Mouse (Mus musculus) liver, adult 2 months (tissue): Measurements from ENCODE around the gene Kcnk10. TPM values are rescaled to one million over a fixed set of nuclear protein-coding genes. Genes with fewer than 3 reads are reported as not detected.

Experiments
- DNase-seq: peaks from one replicate; pipeline ENCODE4 v3.0.0-alpha.2; 2011; ENCODE audit warnings: low read depth, low spot score; ENCODE audit errors: extremely low read depth
- H3K27ac ChIP-seq: fragments of 200-500 bp; replicated peaks from 2 replicates; pipeline ENCODE4 v1.5.1; 2012; ENCODE audit warnings: low read depth, mild to moderate bottlenecking, control low read depth, inconsistent platforms, low read length; ENCODE audit not compliant: insufficient read depth
- H3K27me3 ChIP-seq: fragments of 200-500 bp; 2 replicates; pipeline ENCODE4 v1.6.1; 2012; ENCODE audit warnings: mild to moderate bottlenecking, moderate library complexity, low read length, inconsistent platforms; ENCODE audit not compliant: control insufficient read depth, insufficient read depth
- H3K36me3 ChIP-seq: fragments of 200-500 bp; 2 replicates; pipeline ENCODE4 v1.6.1; 2012; ENCODE audit warnings: low read length, inconsistent platforms; ENCODE audit not compliant: control insufficient read depth, insufficient read depth
- H3K4me1 ChIP-seq: fragments of 200-500 bp; 2 replicates; pipeline ENCODE4 v1.6.1; 2011; ENCODE audit warnings: low read length; ENCODE audit not compliant: control insufficient read depth, insufficient read depth
- H3K4me3 ChIP-seq: fragments of 200-500 bp; 2 replicates; pipeline ENCODE4 v1.5.1; 2011; ENCODE audit warnings: low read depth, mild to moderate bottlenecking, control low read depth, low read length, moderate library complexity; ENCODE audit not compliant: insufficient read depth
- H3K79me2 ChIP-seq: fragments of 200-500 bp; 2 replicates; pipeline ENCODE4 v1.6.1; 2012; ENCODE audit warnings: inconsistent platforms, mild to moderate bottlenecking, low read length, moderate library complexity; ENCODE audit not compliant: control insufficient read depth, insufficient read depth
- H3K9ac ChIP-seq: fragments of 200-500 bp; 2 replicates; pipeline ENCODE4 v1.6.1; 2012; ENCODE audit warnings: low read depth, mild to moderate bottlenecking, control low read depth, inconsistent platforms, low read length
- CTCF ChIP-seq: fragments of 200-500 bp; IDR thresholded peaks from 2 replicates; pipeline ENCODE4 v1.5.1; 2011; ENCODE audit warnings: low read depth, low read length, control low read depth
- POLR2A ChIP-seq: fragments of 200-500 bp; IDR thresholded peaks from 2 replicates; pipeline ENCODE4 v1.6.1; 2011; ENCODE audit warnings: low read length, control low read depth; ENCODE audit not compliant: insufficient read depth; ENCODE audit errors: extremely low read depth
- WGBS: fragments of 180-500 bp; shearing (Covaris S2); methylation state at CpG from one replicate; pipeline ENCODE4 v1.1.7; 2018; 5-methylcytosine and 5-hydroxymethylcytosine counted together
- polyA plus RNA-seq: library from polyadenylated mRNA; depleted of rRNA; stranded (reverse); fragments of >200 nt; gene quantifications from 2 replicates; pipeline ENCODE4 v1.2.3, GENCODE M21; 2012
- total RNA-seq: library from RNA; depleted of rRNA; stranded (reverse); fragments of >200 nt; gene quantifications from 2 replicates; pipeline ENCODE4 v1.2.3, GENCODE M21; 2014

The Kcnk10 gene
- total and polyA plus RNA-seq, 2 experiments = 0.49 to 1.1 TPM

GRCm38 (mm10) chr12:98548141-98548540 is 30.0 kb downstream of the Kcnk10 start:
- H3K27me3 ChIP-seq = no peaks in the 10 kb centered on the region
- H3K9ac ChIP-seq = no peak overlapping the region
- H3K36me3 ChIP-seq = no peaks in the 10 kb centered on the region
- whole genome bisulfite sequencing = 85% methylated on average over 9 of the region's 9 CpGs
- H3K4me3 ChIP-seq = no peak overlapping the region
- no peaks in the 10 kb centered on the region for H3K4me1 ChIP-seq
- H3K27ac ChIP-seq = no peak overlapping the region
- no peak for DNase-seq
- TF ChIP-seq CTCF (no peak), POLR2A (no peak)
- H3K79me2 ChIP-seq = no peaks in the 10 kb centered on the region

GRCm38 (mm10) chr12:98545875-98546274 is 32.2 kb downstream of the Kcnk10 start:
- Histone ChIP-seq H3K79me2 (no peaks in the 10 kb centered on the region), H3K4me1 (no peaks in the 10 kb centered on the region), H3K27me3 (no peaks in the 10 kb centered on the region), H3K36me3 (no peaks in the 10 kb centered on the region), H3K9ac (no peak overlapping the region), H3K4me3 (no peak overlapping the region), H3K27ac (no peak overlapping the region)
- 89% methylated on average over 2 of the region's 2 CpGs for WGBS
- DNase-seq = no peak
- TF ChIP-seq CTCF (no peak), POLR2A (no peak)

- H3K9ac ChIP-seq = no peak overlapping the region
- no peak overlapping the region for H3K4me3 ChIP-seq
- DNase-seq = no peak
- H3K27ac ChIP-seq = no peak overlapping the region
- no peaks in the 10 kb centered on the region for H3K27me3 ChIP-seq
- 82% methylated on average over 4 of the region's 4 CpGs for whole genome bisulfite sequencing
- H3K79me2 ChIP-seq = no peaks in the 10 kb centered on the region
- no peak for TF ChIP-seq POLR2A
- TF ChIP-seq CTCF = no peak
- H3K36me3 ChIP-seq = no peaks in the 10 kb centered on the region
- no peaks in the 10 kb centered on the region for H3K4me1 ChIP-seq
These were observed 32.9 kb downstream of the Kcnk10 start for GRCm38 (mm10) chr12:98545251-98545560.

- no peak for DNase-seq
- Histone ChIP-seq H3K79me2 (no peaks in the 10 kb centered on the region), H3K4me1 (no peaks in the 10 kb centered on the region), H3K27ac (no peak overlapping the region), H3K27me3 (no peaks in the 10 kb centered on the region), H3K9ac (no peak overlapping the region), H3K4me3 (no peak overlapping the region), H3K36me3 (no peaks in the 10 kb centered on the region)
- WGBS = 83% methylated on average over 9 of the region's 9 CpGs
- TF ChIP-seq CTCF (no peak), POLR2A (no peak)
These were observed 33.4 kb downstream of the Kcnk10 start for GRCm38 (mm10) chr12:98544545-98545250.

- H3K36me3 ChIP-seq = no peaks in the 10 kb centered on the region
- TF ChIP-seq CTCF (no peak), POLR2A (no peak)
- H3K79me2 ChIP-seq = no peaks in the 10 kb centered on the region
- no peaks in the 10 kb centered on the region for H3K27me3 ChIP-seq
- DNase-seq = no peak
- no peak overlapping the region for H3K4me3 ChIP-seq
- no peak overlapping the region for H3K27ac ChIP-seq
- WGBS = 93% methylated on average over 5 of the region's 5 CpGs
- H3K4me1 ChIP-seq = no peaks in the 10 kb centered on the region
- H3K9ac ChIP-seq = no peak overlapping the region
These were observed 41.4 kb downstream of the Kcnk10 start for GRCm38 (mm10) chr12:98536760-98537159.

GRCm38 (mm10) chr12:98536036-98536435 is 42.1 kb downstream of the Kcnk10 start:
- no peaks in the 10 kb centered on the region for H3K36me3 ChIP-seq
- H3K4me3 ChIP-seq = no peak overlapping the region
- no peak for DNase-seq
- no peak for TF ChIP-seq POLR2A
- TF ChIP-seq CTCF = no peak
- H3K4me1 ChIP-seq = no peaks in the 10 kb centered on the region
- H3K9ac ChIP-seq = no peak overlapping the region
- no peak overlapping the region for H3K27ac ChIP-seq
- H3K79me2 ChIP-seq = no peaks in the 10 kb centered on the region
- 81% methylated on average over 6 of the region's 6 CpGs for WGBS
- no peaks in the 10 kb centered on the region for H3K27me3 ChIP-seq
